Mouse (Mus musculus): Measurements from ENCODE around the gene Adamts9.

GRCm38 (mm10) chr6:92941756-92942420 is 1.4 kb downstream of the Adamts9 start:
- TF ChIP-seq POLR2A (IDR thresholded peaks at IDR 0.05; ENCODE audit: low read depth, low read length) (no peak; the same call in 1 of the 2 replicates), CTCF (IDR thresholded peaks at IDR 0.05; ENCODE audit: borderline replicate concordance, insufficient read depth, low read length) (no peak)
